Mouse (Mus musculus) olfactory bulb, adult 2 months (tissue): ENCODE measurements at regions not wholly inside any gene's neighbourhood (a gene's known extent, or its start where the extent isn't known, plus 50 kb on each side); places are given as distances from the start of the nearest gene placed in this dataset.

Experiments
- H3K27ac ChIP-seq: fragments of 200-500 bp; 2 replicates; pipeline ENCODE4 v1.5.1; 2012; ENCODE audit warnings: low read depth, low read length; ENCODE audit not compliant: insufficient read depth
- H3K4me1 ChIP-seq: fragments of 200-500 bp; 2 replicates; pipeline ENCODE4 v1.6.1; 2012; ENCODE audit warnings: low read length; ENCODE audit not compliant: control insufficient read depth, insufficient read depth
- H3K4me3 ChIP-seq: fragments of 200-500 bp; 2 replicates; pipeline ENCODE4 v1.5.1; 2012; ENCODE audit warnings: mild to moderate bottlenecking, low read depth, low read length, moderate library complexity; ENCODE audit not compliant: insufficient read depth
- CTCF ChIP-seq: fragments of 200-500 bp; IDR thresholded peaks from 2 replicates; pipeline ENCODE4 v1.5.1; 2012; ENCODE audit warnings: low read depth, mild to moderate bottlenecking, low read length, moderate library complexity; ENCODE audit not compliant: insufficient read depth
- POLR2A ChIP-seq: fragments of 200-500 bp; IDR thresholded peaks from 2 replicates; pipeline ENCODE4 v1.6.1; 2012; ENCODE audit warnings: mild to moderate bottlenecking, low read depth, low read length, moderate library complexity; ENCODE audit not compliant: insufficient read depth
- WGBS: fragments of 180-500 bp; shearing (Covaris S2); methylation state at CpG from one replicate; pipeline ENCODE4 v1.1.7; 2018; 5-methylcytosine and 5-hydroxymethylcytosine counted together

- TF ChIP-seq CTCF: no peak
- TF ChIP-seq POLR2A: no peak
- 21% methylated on average over 3 of the region's 3 CpGs for WGBS
- Histone ChIP-seq H3K4me3 (no peak overlapping the region), H3K27ac (no peak overlapping the region), H3K4me1 (peaks cover 2% of the 10 kb centered on the region; the same call in 1 of the 2 replicates)
These were observed 125.3 kb downstream of the Tmem38b start for GRCm38 (mm10) chr4:53951003-53951733.

- WGBS: 37% methylated on average over 5 of the region's 5 CpGs
- no peak for TF ChIP-seq POLR2A
- no peak for TF ChIP-seq CTCF
- Histone ChIP-seq H3K27ac (no peak overlapping the region), H3K4me1 (peaks cover 2% of the 10 kb centered on the region; the same call in 1 of the 2 replicates), H3K4me3 (no peak overlapping the region)
These were observed 125.9 kb downstream of the Tmem38b start for GRCm38 (mm10) chr4:53951734-53952109.

- H3K4me1 ChIP-seq: peaks cover 2% of the 10 kb centered on the region; the same call in 1 of the 2 replicates
- TF ChIP-seq CTCF (no peak), POLR2A (no peak)
- WGBS: 47% methylated on average over 3 of the region's 3 CpGs
- no peak overlapping the region for H3K27ac ChIP-seq
- no peak overlapping the region for H3K4me3 ChIP-seq
These were observed 126.4 kb downstream of the Tmem38b start for GRCm38 (mm10) chr4:53952288-53952687.

GRCm38 (mm10) chr4:53962458-53962857 is 136.6 kb downstream of the Tmem38b start:
- H3K27ac ChIP-seq: no peak overlapping the region
- no peaks in the 10 kb centered on the region for H3K4me1 ChIP-seq
- H3K4me3 ChIP-seq: no peak overlapping the region
- TF ChIP-seq CTCF (no peak), POLR2A (no peak)
- WGBS: 78% methylated on average over 3 of the region's 3 CpGs

GRCm38 (mm10) chr4:53970461-53970860 is 144.6 kb downstream of the Tmem38b start:
- Histone ChIP-seq H3K4me1 (no peaks in the 10 kb centered on the region), H3K27ac (no peak overlapping the region), H3K4me3 (no peak overlapping the region)
- TF ChIP-seq CTCF: no peak
- no peak for TF ChIP-seq POLR2A

GRCm38 (mm10) chr4:53970960-53971359 is 145.1 kb downstream of the Tmem38b start:
- H3K27ac ChIP-seq: no peak overlapping the region
- 95% methylated on average over 2 of the region's 2 CpGs for WGBS
- TF ChIP-seq POLR2A (no peak), CTCF (no peak)
- no peaks in the 10 kb centered on the region; the same call in 1 of the 2 replicates for H3K4me1 ChIP-seq
- H3K4me3 ChIP-seq: no peak overlapping the region

GRCm38 (mm10) chr4:53976036-53976638 is 150.3 kb downstream of the Tmem38b start:
- no peak overlapping the region for H3K4me3 ChIP-seq
- TF ChIP-seq POLR2A: no peak
- WGBS: 72% methylated on average over 12 of the region's 12 CpGs
- no peak overlapping the region for H3K27ac ChIP-seq
- H3K4me1 ChIP-seq: no peaks in the 10 kb centered on the region; the same call in 1 of the 2 replicates

- TF ChIP-seq CTCF (no peak), POLR2A (no peak)
- Histone ChIP-seq H3K4me1 (no peaks in the 10 kb centered on the region), H3K4me3 (no peak overlapping the region), H3K27ac (no peak overlapping the region)
- WGBS: 95% methylated on average over 8 of the region's 8 CpGs
These were observed 160.9 kb downstream of the Tmem38b start for GRCm38 (mm10) chr4:53986519-53987301.

GRCm38 (mm10) chr4:53987536-53987935 is 161.7 kb downstream of the Tmem38b start:
- WGBS: 84% methylated on average over 11 of the region's 11 CpGs
- Histone ChIP-seq H3K27ac (no peak overlapping the region), H3K4me3 (no peak overlapping the region), H3K4me1 (no peaks in the 10 kb centered on the region)
- TF ChIP-seq CTCF (no peak), POLR2A (no peak)
